Mouse (Mus musculus): ENCODE measurements at regions not wholly inside any gene's neighbourhood (a gene's known extent, or its start where the extent isn't known, plus 50 kb on each side); places are given as distances from the start of the nearest gene placed in this dataset.

DNA sequence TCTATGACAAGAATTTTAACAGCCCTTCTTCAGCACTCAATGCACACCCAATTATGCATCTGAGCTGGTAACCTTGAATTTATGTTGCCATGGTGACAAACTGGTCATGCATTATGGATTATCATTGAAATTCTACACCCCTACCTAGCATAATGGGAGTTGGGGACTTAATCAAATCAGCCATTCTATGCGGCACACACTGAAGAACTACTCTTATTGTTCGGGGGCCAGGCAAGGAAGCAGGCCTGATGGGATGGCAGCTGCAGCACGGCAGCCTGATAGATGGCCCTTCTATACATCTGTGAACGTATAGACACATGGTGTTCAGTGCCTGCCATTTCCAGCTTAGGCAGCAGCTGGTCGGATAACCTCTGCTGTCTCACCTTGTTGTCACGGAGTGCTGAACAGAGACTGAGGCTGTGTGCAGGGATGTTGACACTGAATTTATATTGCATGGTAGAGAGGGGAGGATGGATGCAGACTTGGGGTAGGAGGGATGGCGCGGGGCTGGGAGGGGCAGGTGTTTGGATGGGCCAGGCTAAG, 223.7 kb upstream of the Sox11 start:
- WGBS: 7% methylated on average over 8 of the region's 8 CpGs
- Histone ChIP-seq H3K4me1 (replicated peaks) (peaks cover 33% of the 10 kb centered on the region), H3K36me3 (no peaks in the 10 kb centered on the region), H3K27ac (replicated peaks) (peak overlapping the region; percentile 82), H3K4me2 (peak overlapping the region; percentile 32), H3K27me3 (no peaks in the 10 kb centered on the region), H3K9ac (no peak overlapping the region), H3K4me3 (no peak overlapping the region), H3K9me3 (no peaks in the 10 kb centered on the region)
- peak; percentile 92 for ATAC-seq (ENCODE audit: low FRiP score, low read depth)

DNA sequence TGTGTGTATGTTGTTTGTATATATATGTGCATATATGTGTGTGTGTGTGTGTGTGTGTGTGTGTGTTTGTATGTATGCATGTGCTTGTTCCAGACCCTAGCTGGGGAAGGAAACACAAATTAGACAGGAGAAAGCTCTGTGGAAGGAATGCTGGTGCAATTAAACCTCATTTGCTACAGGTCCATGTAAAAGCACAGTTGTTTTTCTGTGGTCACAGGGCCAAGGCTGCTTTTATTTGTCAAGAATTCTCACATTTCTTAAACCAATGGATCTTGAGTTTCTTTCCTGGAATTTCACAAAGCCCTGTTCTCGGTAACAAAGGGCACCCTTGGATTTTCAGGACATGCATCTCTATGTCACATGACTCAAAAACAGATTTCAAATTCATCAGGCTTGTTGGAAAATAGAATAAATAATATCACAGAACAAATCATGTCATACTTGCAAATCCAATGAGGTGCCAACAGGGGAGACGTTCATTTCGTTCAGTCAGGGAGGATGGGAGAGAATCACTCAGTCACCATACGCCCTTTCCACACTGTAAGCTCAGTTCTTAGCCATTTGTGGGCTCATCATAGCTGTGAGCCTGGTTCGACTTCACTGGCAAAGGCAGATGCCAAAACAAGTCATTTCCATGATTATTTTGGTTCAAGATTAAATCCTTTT, 222.4 kb upstream of the Sox11 start:
- no peaks in the 10 kb centered on the region for H3K9me3 ChIP-seq
- no peaks in the 10 kb centered on the region for H3K36me3 ChIP-seq
- peaks cover 33% of the 10 kb centered on the region for H3K4me1 ChIP-seq (replicated peaks)
- H3K27me3 ChIP-seq: no peaks in the 10 kb centered on the region
- WGBS: 15% methylated on average over 5 of the region's 5 CpGs
- H3K27ac ChIP-seq (replicated peaks): peak overlapping the region; percentile 82
- ATAC-seq (ENCODE audit: low FRiP score, low read depth): no peak
- no peak overlapping the region for H3K4me3 ChIP-seq
- no peak overlapping the region for H3K4me2 ChIP-seq
- no peak overlapping the region; the same call in 1 of the 2 replicates for H3K9ac ChIP-seq

DNA sequence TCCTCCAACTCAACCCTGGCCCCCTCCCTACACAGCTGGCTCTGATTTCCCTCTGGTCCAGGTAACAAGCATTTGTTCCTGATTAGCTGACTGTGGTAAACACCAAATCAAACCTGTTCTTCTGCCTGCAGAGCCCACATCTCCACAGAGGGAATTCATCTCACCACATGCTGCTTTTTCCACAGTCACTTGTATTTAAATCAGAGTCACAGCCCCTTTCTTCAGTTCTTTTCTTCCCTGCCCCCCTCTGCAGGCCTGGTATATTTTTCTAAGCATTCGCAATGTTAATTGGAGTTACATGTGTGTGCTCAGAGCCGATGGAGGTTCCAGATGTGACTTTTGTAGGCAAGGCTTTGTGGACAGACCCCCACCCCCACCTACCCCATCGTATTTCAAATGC, 221.5 kb upstream of the Sox11 start:
- Histone ChIP-seq H3K36me3 (no peaks in the 10 kb centered on the region), H3K4me3 (no peak overlapping the region), H3K9ac (no peak overlapping the region), H3K4me2 (no peak overlapping the region), H3K9me3 (no peaks in the 10 kb centered on the region), H3K4me1 (replicated peaks) (peaks cover 33% of the 10 kb centered on the region), H3K27ac (replicated peaks) (peak overlapping the region; percentile 82), H3K27me3 (no peaks in the 10 kb centered on the region)
- WGBS: 18% methylated on average over 3 of the region's 3 CpGs
- no peak for ATAC-seq (ENCODE audit: low FRiP score, low read depth)

DNA sequence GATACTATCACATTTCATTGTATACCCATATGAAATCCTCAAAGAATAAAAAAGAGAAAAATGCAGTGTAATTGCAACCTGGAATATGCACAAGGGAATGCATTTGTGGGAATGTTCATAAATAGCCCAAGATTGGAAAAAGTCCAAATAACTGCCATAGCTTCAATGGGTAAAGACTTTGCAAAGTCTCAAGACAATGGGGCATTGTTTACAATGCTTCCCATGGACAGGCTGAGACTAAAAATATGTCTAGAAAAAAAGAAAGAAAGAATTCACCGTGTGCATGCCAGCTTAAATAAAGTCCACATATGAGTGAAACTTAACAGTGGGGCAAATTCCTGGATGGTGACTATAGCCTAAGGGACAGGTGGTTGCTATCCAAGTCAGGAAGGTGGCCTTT, 210.4 kb upstream of the Sox11 start:
- H3K4me3 ChIP-seq: no peak overlapping the region
- WGBS: 37% methylated on average over 1 of the region's 1 CpGs
- no peaks in the 10 kb centered on the region for H3K9me3 ChIP-seq
- no peak overlapping the region for H3K27ac ChIP-seq (replicated peaks)
- no peak overlapping the region for H3K9ac ChIP-seq
- H3K4me2 ChIP-seq: no peak overlapping the region
- H3K4me1 ChIP-seq (replicated peaks): no peaks in the 10 kb centered on the region
- no peak for ATAC-seq (ENCODE audit: low FRiP score, low read depth)
- no peaks in the 10 kb centered on the region for H3K36me3 ChIP-seq
- no peaks in the 10 kb centered on the region for H3K27me3 ChIP-seq

DNA sequence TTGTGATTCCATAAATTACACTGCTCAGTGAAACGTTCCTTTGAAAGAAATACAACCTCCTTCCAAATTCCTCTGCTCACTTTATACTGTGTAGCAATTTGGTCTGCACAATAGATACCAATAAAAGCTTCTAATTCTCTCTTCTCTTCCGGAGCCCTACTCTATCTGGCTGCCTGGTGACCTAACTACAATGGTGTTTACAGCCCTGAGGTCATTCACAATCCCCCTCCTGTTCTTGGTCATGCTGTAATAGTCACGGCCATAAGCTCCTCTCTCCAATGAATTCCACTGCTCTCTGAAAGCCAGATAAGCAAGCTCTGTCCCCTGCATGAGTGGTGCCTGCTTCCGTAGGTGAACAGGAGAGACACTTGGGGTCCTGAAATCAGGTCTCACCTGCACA, 195.8 kb upstream of the Sox11 start:
- WGBS: 13% methylated on average over 4 of the region's 4 CpGs
- Histone ChIP-seq H3K27me3 (no peaks in the 10 kb centered on the region), H3K4me2 (no peak overlapping the region), H3K9ac (no peak overlapping the region), H3K9me3 (no peaks in the 10 kb centered on the region), H3K36me3 (no peaks in the 10 kb centered on the region), H3K27ac (replicated peaks) (no peak overlapping the region), H3K4me1 (replicated peaks) (peaks cover 12% of the 10 kb centered on the region), H3K4me3 (no peak overlapping the region)
- no peak for ATAC-seq (ENCODE audit: low FRiP score, low read depth)

DNA sequence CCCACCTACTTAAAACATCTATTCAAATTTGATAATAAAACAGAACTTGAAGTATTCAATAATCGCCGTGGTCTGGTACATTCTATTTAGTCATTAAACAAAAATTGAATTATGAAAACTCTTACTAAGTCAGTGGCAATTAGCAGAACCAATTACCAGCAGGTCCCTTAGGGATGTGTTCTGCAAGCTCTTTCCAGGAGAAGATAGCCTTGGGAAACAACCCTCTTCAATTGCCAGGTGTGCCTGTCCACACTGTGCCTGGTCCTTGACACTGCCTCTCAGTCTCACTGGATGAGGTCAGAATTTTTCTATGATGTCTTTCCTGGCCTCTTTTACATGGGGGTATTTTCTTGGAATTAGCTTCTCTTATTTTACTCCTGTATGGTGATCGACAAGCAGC, 195.1 kb upstream of the Sox11 start:
- peaks cover 12% of the 10 kb centered on the region for H3K4me1 ChIP-seq (replicated peaks)
- 59% methylated on average over 3 of the region's 3 CpGs for WGBS
- no peaks in the 10 kb centered on the region for H3K36me3 ChIP-seq
- H3K9ac ChIP-seq: no peak overlapping the region
- peak; percentile 54; the same call in 1 of the 2 replicates for ATAC-seq (ENCODE audit: low FRiP score, low read depth)
- no peaks in the 10 kb centered on the region for H3K9me3 ChIP-seq
- peak overlapping the region; percentile 53; the same call in 1 of the 2 replicates for H3K27ac ChIP-seq (replicated peaks)
- no peak overlapping the region for H3K4me3 ChIP-seq
- H3K27me3 ChIP-seq: no peaks in the 10 kb centered on the region
- H3K4me2 ChIP-seq: peak overlapping the region; percentile 26; the same call in 1 of the 2 replicates

DNA sequence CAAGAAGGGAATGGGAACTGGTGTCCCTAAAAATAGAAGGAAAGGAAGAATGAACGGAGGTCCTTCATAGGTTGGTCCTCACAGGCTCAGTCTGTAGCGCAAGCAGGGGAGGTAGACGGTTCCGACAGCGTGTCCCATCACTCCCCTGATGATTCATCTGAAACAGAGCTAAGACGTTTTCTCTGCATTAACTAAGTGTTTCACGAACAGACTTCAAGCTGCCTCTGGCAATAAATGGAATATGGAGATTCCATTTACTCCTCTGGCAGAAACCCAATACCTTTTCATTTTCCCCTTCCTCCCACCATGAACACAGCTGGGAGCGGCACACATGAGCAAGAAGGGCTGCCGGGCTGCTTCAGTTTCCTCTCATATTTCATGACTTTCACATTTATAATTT, 194.6 kb upstream of the Sox11 start:
- WGBS: 36% methylated on average over 9 of the region's 9 CpGs
- Histone ChIP-seq H3K36me3 (no peaks in the 10 kb centered on the region), H3K4me1 (replicated peaks) (peaks cover 12% of the 10 kb centered on the region), H3K9me3 (no peaks in the 10 kb centered on the region), H3K4me2 (peak overlapping the region; percentile 26), H3K4me3 (no peak overlapping the region), H3K27me3 (no peaks in the 10 kb centered on the region), H3K9ac (no peak overlapping the region), H3K27ac (replicated peaks) (peak overlapping the region; percentile 53)
- no peak for ATAC-seq (ENCODE audit: low FRiP score, low read depth)

DNA sequence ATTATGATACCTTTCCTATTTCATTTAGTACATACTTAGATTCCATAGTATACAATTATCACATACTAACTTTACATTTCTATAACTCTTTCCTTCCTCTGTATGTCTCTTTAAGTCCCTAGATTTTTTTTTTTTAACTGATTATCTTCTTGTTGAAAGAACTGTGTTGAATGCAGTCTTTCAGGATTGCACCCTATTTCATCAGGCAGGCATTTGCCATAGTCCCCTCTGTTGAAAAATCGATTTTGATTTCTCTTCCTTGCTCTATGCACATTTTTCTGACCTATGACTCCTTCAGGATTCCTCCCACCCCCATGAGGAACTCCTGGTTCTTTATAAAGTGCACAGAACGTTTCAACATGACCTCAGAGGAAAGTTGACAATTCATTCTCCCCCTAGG, 183.2 kb upstream of the Sox11 start:
- WGBS: 63% methylated on average over 2 of the region's 2 CpGs
- Histone ChIP-seq H3K27ac (replicated peaks) (no peak overlapping the region), H3K36me3 (no peaks in the 10 kb centered on the region), H3K9me3 (no peaks in the 10 kb centered on the region), H3K27me3 (no peaks in the 10 kb centered on the region), H3K9ac (no peak overlapping the region), H3K4me1 (replicated peaks) (no peaks in the 10 kb centered on the region), H3K4me3 (no peak overlapping the region), H3K4me2 (no peak overlapping the region)
- ATAC-seq (ENCODE audit: low FRiP score, low read depth): no peak

DNA sequence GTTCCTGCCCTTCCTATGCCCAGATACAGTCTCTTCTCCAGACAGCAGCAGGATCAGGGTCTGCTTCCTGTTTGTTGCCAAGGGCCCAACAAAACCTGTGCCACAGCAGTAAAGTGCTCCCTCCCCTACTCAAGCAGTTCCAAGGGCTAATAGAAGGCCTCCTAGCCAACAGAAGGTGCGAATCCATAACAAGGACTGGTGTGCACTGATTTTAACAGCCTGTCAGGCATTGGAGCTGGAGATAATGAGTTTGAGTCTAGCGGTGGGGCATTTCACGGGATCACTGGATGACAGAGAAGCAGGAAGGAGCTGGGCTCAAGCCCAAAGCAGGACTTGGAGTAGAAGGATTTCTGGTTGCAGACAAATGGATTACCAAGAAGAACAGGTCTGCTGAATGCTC, 170.9 kb upstream of the Sox11 start:
- H3K36me3 ChIP-seq: no peaks in the 10 kb centered on the region
- H3K9me3 ChIP-seq: no peaks in the 10 kb centered on the region
- no peak for ATAC-seq (ENCODE audit: low FRiP score, low read depth)
- H3K4me3 ChIP-seq: no peak overlapping the region
- H3K4me1 ChIP-seq (replicated peaks): no peaks in the 10 kb centered on the region
- whole genome bisulfite sequencing: 90% methylated on average over 3 of the region's 3 CpGs
- no peak overlapping the region for H3K9ac ChIP-seq
- H3K4me2 ChIP-seq: no peak overlapping the region
- H3K27ac ChIP-seq (replicated peaks): no peak overlapping the region
- H3K27me3 ChIP-seq: no peaks in the 10 kb centered on the region

DNA sequence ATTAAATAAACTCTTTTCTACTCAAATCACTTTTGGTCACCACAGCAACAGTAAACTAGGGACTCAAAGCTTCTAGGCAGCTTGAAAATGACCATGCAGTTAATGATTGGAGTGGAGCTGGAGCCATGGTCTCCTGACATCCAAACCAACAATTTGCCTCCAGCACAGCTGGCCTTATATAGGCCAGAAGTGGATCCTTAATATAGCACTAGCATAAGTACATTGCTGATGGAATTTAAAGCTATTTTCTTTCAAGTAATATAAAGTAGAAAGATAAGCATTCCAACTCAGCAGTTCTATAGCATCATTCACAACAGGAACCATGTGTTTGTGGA, 165.8 kb upstream of the Sox11 start:
- no peaks in the 10 kb centered on the region for H3K27me3 ChIP-seq
- ATAC-seq (ENCODE audit: low FRiP score, low read depth): no peak
- H3K4me2 ChIP-seq: no peak overlapping the region
- H3K4me3 ChIP-seq: no peak overlapping the region
- H3K9ac ChIP-seq: no peak overlapping the region
- H3K4me1 ChIP-seq (replicated peaks): no peaks in the 10 kb centered on the region
- H3K9me3 ChIP-seq: no peaks in the 10 kb centered on the region
- no peaks in the 10 kb centered on the region for H3K36me3 ChIP-seq
- no peak overlapping the region for H3K27ac ChIP-seq (replicated peaks)

DNA sequence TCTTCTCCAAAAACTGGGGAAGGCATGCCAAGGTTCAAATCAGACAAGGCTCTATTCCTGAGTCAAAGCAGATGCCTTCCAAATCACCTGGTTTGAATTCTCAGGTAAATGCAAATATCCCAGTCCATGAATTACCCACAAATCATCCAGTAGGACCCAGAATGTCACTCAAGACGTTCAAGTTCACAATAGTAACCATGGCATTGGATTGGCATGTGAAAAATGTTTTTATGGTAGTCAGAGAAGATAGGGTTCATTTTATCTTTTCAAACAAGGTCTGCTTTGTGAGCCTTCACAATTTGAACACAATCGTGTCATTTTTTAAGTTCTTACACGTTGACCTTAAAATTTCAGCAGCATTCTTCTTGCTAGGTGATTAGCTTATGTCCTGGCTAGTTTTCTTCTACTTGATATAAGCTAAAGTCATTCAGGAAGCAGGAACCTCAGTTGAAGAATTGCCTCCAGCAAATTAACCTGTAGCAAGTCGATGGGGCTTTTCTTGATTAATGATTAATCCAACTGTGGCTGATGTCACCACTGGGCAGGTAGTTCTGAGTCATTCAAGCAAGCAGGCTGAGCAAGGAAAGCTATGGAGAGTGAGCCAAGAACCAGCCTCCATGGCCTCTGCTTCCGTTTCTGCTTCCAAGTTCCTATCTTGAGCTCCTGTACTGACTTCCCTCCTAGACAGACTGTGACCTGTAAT, 165.3 kb upstream of the Sox11 start:
- H3K4me2 ChIP-seq: no peak overlapping the region
- H3K27ac ChIP-seq (replicated peaks): no peak overlapping the region
- H3K4me1 ChIP-seq (replicated peaks): peaks cover 5% of the 10 kb centered on the region
- 41% methylated on average over 5 of the region's 5 CpGs for WGBS
- H3K27me3 ChIP-seq: no peaks in the 10 kb centered on the region
- no peak overlapping the region for H3K4me3 ChIP-seq
- H3K9me3 ChIP-seq: no peaks in the 10 kb centered on the region
- no peak overlapping the region for H3K9ac ChIP-seq
- ATAC-seq (ENCODE audit: low FRiP score, low read depth): no peak
- H3K36me3 ChIP-seq: no peaks in the 10 kb centered on the region

DNA sequence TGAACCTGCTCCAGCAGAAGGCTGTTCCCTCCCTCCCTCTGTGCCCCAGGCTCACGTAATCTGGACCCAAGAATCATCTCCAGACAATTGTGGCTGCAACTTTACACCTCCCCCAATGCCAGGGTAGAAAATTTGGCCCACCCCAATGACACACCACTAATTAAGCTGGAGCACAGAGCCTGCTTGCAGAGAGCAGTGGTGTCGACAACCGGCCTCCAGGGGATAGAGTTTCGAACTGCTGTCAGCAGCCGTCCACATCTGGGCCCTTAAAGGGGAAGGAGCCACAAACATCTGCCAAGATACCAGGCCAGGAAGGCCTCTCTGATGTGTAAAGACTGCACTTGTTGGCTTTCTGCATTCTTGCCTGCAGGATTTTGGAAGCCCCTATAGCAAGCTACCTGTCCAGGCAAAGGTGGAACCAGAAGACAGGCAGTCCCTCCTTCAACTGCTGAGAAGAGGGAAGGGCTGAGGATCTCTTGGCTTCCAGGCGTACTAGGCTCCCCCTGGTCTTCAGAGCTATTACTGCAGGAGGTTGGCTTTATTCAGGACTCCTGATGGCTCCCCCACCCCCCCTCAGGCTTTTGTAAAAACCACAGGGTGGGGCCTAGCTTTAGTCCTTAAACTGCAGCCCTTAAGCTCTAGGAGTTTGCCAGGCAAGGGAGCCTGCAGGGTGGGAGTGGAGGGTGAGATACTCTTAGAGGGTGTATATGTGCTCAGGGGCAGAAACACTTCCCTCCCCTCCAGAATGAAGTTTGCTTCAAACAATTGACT, 160.5 kb upstream of the Sox11 start:
- 21% methylated on average over 6 of the region's 6 CpGs for WGBS
- no peak overlapping the region for H3K4me3 ChIP-seq
- no peak overlapping the region for H3K9ac ChIP-seq
- H3K4me2 ChIP-seq: no peak overlapping the region
- ATAC-seq (ENCODE audit: low FRiP score, low read depth): no peak
- H3K27ac ChIP-seq (replicated peaks): no peak overlapping the region
- H3K27me3 ChIP-seq: no peaks in the 10 kb centered on the region
- no peaks in the 10 kb centered on the region for H3K9me3 ChIP-seq
- no peaks in the 10 kb centered on the region for H3K36me3 ChIP-seq
- peaks cover 12% of the 10 kb centered on the region for H3K4me1 ChIP-seq (replicated peaks)
